Mouse (Mus musculus) liver, adult 2 months (tissue): Measurements from ENCODE around the gene Olfr1497.

Experiments used
- CTCF ChIP-seq: fragments of 200-500 bp; IDR thresholded peaks from 2 replicates; pipeline ENCODE4 v1.5.1; 2011; ENCODE audit warnings: low read depth, low read length, control low read depth
- POLR2A ChIP-seq: fragments of 200-500 bp; IDR thresholded peaks from 2 replicates; pipeline ENCODE4 v1.6.1; 2011; ENCODE audit warnings: low read length, control low read depth; ENCODE audit not compliant: insufficient read depth; ENCODE audit errors: extremely low read depth

GRCm38 (mm10) chr19:13798102-13798501 lies at the start of gene Olfr1497:
- TF ChIP-seq POLR2A (no peak), CTCF (no peak)
